ENCODE assay signal across 8 mouse cellular contexts in the genomic region with DNA sequence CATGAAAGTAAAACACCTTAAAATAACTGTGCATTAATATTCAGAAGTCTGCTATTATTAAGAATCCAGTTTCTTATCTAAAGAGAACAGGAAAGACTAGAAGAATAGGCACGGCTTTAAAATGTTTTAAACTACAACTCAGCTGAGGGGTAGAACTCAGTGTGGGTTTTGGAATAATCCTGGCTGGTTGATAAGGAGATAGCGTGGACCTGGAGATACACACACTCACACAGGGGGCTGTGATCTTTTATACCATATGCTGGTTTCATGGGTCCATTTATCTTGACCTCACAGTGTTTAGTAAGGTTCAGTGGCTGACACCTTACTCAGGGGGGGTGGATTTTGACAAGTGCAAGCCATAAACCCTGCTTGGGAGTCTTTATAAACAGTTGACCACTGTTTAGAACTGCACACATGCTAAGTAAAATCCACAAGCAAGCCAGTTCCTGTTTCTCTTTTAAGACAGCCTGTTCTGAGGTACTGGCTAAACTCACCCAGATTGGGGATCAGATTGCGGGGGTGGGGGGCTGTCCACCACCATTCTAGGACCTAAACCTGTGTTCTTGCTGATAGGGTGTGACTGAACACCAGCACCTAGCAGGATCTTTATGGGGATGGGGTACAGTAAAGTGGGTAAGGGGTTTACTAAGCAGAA. TPM values are rescaled to one million over a fixed set of nuclear protein-coding genes. Genes with fewer than 3 reads are reported as not detected.
DNase-seq lines count a peak whose midpoint lies in the region; ATAC-seq and TF ChIP-seq lines count a peak whose summit lies in the region.

No protein-coding gene starts in this region.

- no peak for DNase-seq in lung, postnatal 4 days
- no peak for DNase-seq in limb, embryonic 14.5 days (ENCODE audit: low spot score)
- no peak for DNase-seq in cerebellum, adult 11 months
- no peak for DNase-seq in layer of hippocampus, adult 11-12 months (ENCODE audit: low spot score)
- DNase-seq in spleen, postnatal 14 days (ENCODE audit: low spot score in 2 of 2): no peak

- H3K9ac ChIP-seq in lung, embryonic 16.5 days (ENCODE audit: low read length): peak overlapping the region; percentile 97
- H3K9ac ChIP-seq in embryonic facial prominence, embryonic 15.5 days: peak overlapping the region; percentile 87
- peak overlapping the region; percentile 87 for H3K9ac ChIP-seq in limb, embryonic 14.5 days (ENCODE audit: low read depth, low read length, severe bottlenecking)

- no peak for ATAC-seq in lung, embryonic 16.5 days (ENCODE audit: low read depth)
- no peak for ATAC-seq in embryonic facial prominence, embryonic 15.5 days (ENCODE audit: insufficient number of reproducible peaks, low FRiP score, low TSS enrichment, low read depth)
- ATAC-seq in limb, embryonic 14.5 days (ENCODE audit: low FRiP score, low read depth): no peak

- no peaks in the 10 kb centered on the region for H3K27me3 ChIP-seq in lung, embryonic 16.5 days (ENCODE audit: control insufficient read depth, insufficient read depth, low read depth, low read length)
- H3K27me3 ChIP-seq in embryonic facial prominence, embryonic 15.5 days: no peaks in the 10 kb centered on the region
- H3K27me3 ChIP-seq in limb, embryonic 14.5 days (ENCODE audit: control insufficient read depth, insufficient read depth, low read length): no peaks in the 10 kb centered on the region

- H3K36me3 ChIP-seq in lung, embryonic 16.5 days (ENCODE audit: control insufficient read depth, insufficient read depth, low read length): no peaks in the 10 kb centered on the region
- 0 out of 2 replicates have a peak, but pooled peaks cover 16% of the 10 kb centered on the region for H3K36me3 ChIP-seq in embryonic facial prominence, embryonic 15.5 days
- peaks cover 18% of the 10 kb centered on the region for H3K36me3 ChIP-seq in limb, embryonic 14.5 days (ENCODE audit: control insufficient read depth, insufficient read depth, low read length)

- peaks cover 18% of the 10 kb centered on the region for H3K4me1 ChIP-seq in lung, embryonic 16.5 days (replicated peaks; ENCODE audit: control insufficient read depth, insufficient read depth, low read length)
- peaks cover 19% of the 10 kb centered on the region for H3K4me1 ChIP-seq in embryonic facial prominence, embryonic 15.5 days
- peaks cover 6% of the 10 kb centered on the region; the same call in 1 of the 2 replicates for H3K4me1 ChIP-seq in limb, embryonic 14.5 days (ENCODE audit: control insufficient read depth, insufficient read depth, low read length)
- H3K4me1 ChIP-seq in olfactory bulb, adult 2 months (ENCODE audit: control insufficient read depth, insufficient read depth, low read length): peaks cover 15% of the 10 kb centered on the region

- peak overlapping the region; percentile 88 for H3K4me2 ChIP-seq in lung, embryonic 16.5 days (ENCODE audit: low read depth, low read length)
- peak overlapping the region; percentile 76 for H3K4me2 ChIP-seq in embryonic facial prominence, embryonic 15.5 days (replicated peaks)
- peak overlapping the region; percentile 89 for H3K4me2 ChIP-seq in limb, embryonic 14.5 days (replicated peaks; ENCODE audit: low read depth, low read length, severe bottlenecking)

- TF ChIP-seq CTCF in olfactory bulb, adult 2 months (IDR thresholded peaks at IDR 0.05; ENCODE audit: insufficient read depth, low read depth, low read length): no peak

- H3K27ac ChIP-seq in lung, embryonic 16.5 days (ENCODE audit: low read length): peak overlapping the region; percentile 70
- peak overlapping the region; percentile 78; the same call in 1 of the 2 replicates for H3K27ac ChIP-seq in embryonic facial prominence, embryonic 15.5 days (replicated peaks)
- 0 out of 2 replicates have a peak overlapping the region, but pooled peaks have one; percentile 58 for H3K27ac ChIP-seq in limb, embryonic 14.5 days (replicated peaks; ENCODE audit: low read depth, low read length)
- no peak overlapping the region for H3K27ac ChIP-seq in olfactory bulb, adult 2 months (ENCODE audit: insufficient read depth, low read depth, low read length)

- peak overlapping the region; percentile 90 for H3K4me3 ChIP-seq in lung, embryonic 16.5 days (ENCODE audit: low read length)
- H3K4me3 ChIP-seq in embryonic facial prominence, embryonic 15.5 days (replicated peaks): peak overlapping the region; percentile 97
- H3K4me3 ChIP-seq in limb, embryonic 14.5 days (replicated peaks; ENCODE audit: low read length): peak overlapping the region; percentile 97
- H3K4me3 ChIP-seq in olfactory bulb, adult 2 months (ENCODE audit: insufficient read depth, low read depth, low read length): peak overlapping the region; percentile 74

- H3K9me3 ChIP-seq in lung, embryonic 16.5 days (ENCODE audit: control insufficient read depth, low read length): no peaks in the 10 kb centered on the region
- no peaks in the 10 kb centered on the region for H3K9me3 ChIP-seq in embryonic facial prominence, embryonic 15.5 days (replicated peaks)
- H3K9me3 ChIP-seq in limb, embryonic 14.5 days (ENCODE audit: control insufficient read depth, low read length): no peaks in the 10 kb centered on the region

- WGBS in lung, embryonic 16.5 days: 34% methylated on average over 3 of the region's 3 CpGs
- 55% methylated on average over 3 of the region's 3 CpGs for WGBS in embryonic facial prominence, embryonic 15.5 days
- WGBS in limb, embryonic 14.5 days: 49% methylated on average over 3 of the region's 3 CpGs
- WGBS in olfactory bulb, adult 2 months: 41% methylated on average over 3 of the region's 3 CpGs

- no peak for TF ChIP-seq POLR2A in limb, embryonic 14.5 days (IDR thresholded peaks at IDR 0.05; ENCODE audit: borderline replicate concordance, extremely low read depth, insufficient read depth, insufficient read length)
- no peak for TF ChIP-seq POLR2A in olfactory bulb, adult 2 months (IDR thresholded peaks at IDR 0.05; ENCODE audit: insufficient read depth, low read depth, low read length)

RNA-seq across cellular contexts. Expression of gene Dnajc16, which starts 1.0 kb away (rescaled TPM):
- 4.3 and 4.7 TPM in 2 replicates for polyA plus RNA-seq in lung, embryonic 16.5 days (2015; fragmentation: Nextera tagmentation; extraction: Ambion mirVana)
- 4.8 and 5.0 TPM in 2 replicates for polyA plus RNA-seq in embryonic facial prominence, embryonic 15.5 days (2015; fragmentation: Nextera tagmentation; extraction: Ambion mirVana)
- 11.9 and 12.4 TPM in 2 replicates for polyA plus RNA-seq in limb, embryonic 14.5 days (2012; rRNA removed)
- polyA plus RNA-seq in limb, embryonic 14.5 days (2014; fragmentation: Nextera tagmentation; extraction: Ambion mirVana): 2.8 and 3.2 TPM in 2 replicates
- polyA plus RNA-seq in olfactory bulb, adult 2 months (2012; ENCODE audit: insufficient read depth, insufficient read length, low replicate concordance, missing spikeins): not detected in 2 replicates

RNA-seq across cellular contexts. Expression of gene Casp9, which starts 3.7 kb away (rescaled TPM):
- polyA plus RNA-seq in lung, embryonic 16.5 days (2015; fragmentation: Nextera tagmentation; extraction: Ambion mirVana): 23.9 and 24.6 TPM in 2 replicates
- 14.4 and 16.9 TPM in 2 replicates for polyA plus RNA-seq in embryonic facial prominence, embryonic 15.5 days (2015; fragmentation: Nextera tagmentation; extraction: Ambion mirVana)
- polyA plus RNA-seq in limb, embryonic 14.5 days (2012; rRNA removed): 20.4 and 24.8 TPM in 2 replicates
- 11.2 and 13.8 TPM in 2 replicates for polyA plus RNA-seq in limb, embryonic 14.5 days (2014; fragmentation: Nextera tagmentation; extraction: Ambion mirVana)
- polyA plus RNA-seq in olfactory bulb, adult 2 months (2012; ENCODE audit: insufficient read depth, insufficient read length, low replicate concordance, missing spikeins): not detected in 2 replicates

RNA-seq across cellular contexts. Expression of gene Cela2a, which starts 36.3 kb away (rescaled TPM):
- not detected in 2 replicates for polyA plus RNA-seq in lung, embryonic 16.5 days (2015; fragmentation: Nextera tagmentation; extraction: Ambion mirVana)
- not detected in 2 replicates for polyA plus RNA-seq in embryonic facial prominence, embryonic 15.5 days (2015; fragmentation: Nextera tagmentation; extraction: Ambion mirVana)
- polyA plus RNA-seq in limb, embryonic 14.5 days (2012; rRNA removed): 0.19 and 0.47 TPM in 2 replicates
- not detected in 2 replicates for polyA plus RNA-seq in limb, embryonic 14.5 days (2014; fragmentation: Nextera tagmentation; extraction: Ambion mirVana)
- polyA plus RNA-seq in olfactory bulb, adult 2 months (2012; ENCODE audit: insufficient read depth, insufficient read length, low replicate concordance, missing spikeins): not detected in 2 replicates

RNA-seq across cellular contexts. Expression of gene Agmat, which starts 43.2 kb away (rescaled TPM):
- polyA plus RNA-seq in lung, embryonic 16.5 days (2015; fragmentation: Nextera tagmentation; extraction: Ambion mirVana): 0.21 and 1.4 TPM in 2 replicates
- polyA plus RNA-seq in embryonic facial prominence, embryonic 15.5 days (2015; fragmentation: Nextera tagmentation; extraction: Ambion mirVana): 0.32 and 0.33 TPM in 2 replicates
- polyA plus RNA-seq in limb, embryonic 14.5 days (2012; rRNA removed): 0.21 TPM in 1 of 2 replicates, not detected in the other
- polyA plus RNA-seq in limb, embryonic 14.5 days (2014; fragmentation: Nextera tagmentation; extraction: Ambion mirVana): not detected in 2 replicates
- not detected in 2 replicates for polyA plus RNA-seq in olfactory bulb, adult 2 months (2012; ENCODE audit: insufficient read depth, insufficient read length, low replicate concordance, missing spikeins)

RNA-seq across cellular contexts. Expression of gene Ctrc, which starts 56.5 kb away (rescaled TPM):
- polyA plus RNA-seq in lung, embryonic 16.5 days (2015; fragmentation: Nextera tagmentation; extraction: Ambion mirVana): not detected in 2 replicates
- polyA plus RNA-seq in embryonic facial prominence, embryonic 15.5 days (2015; fragmentation: Nextera tagmentation; extraction: Ambion mirVana): not detected in 2 replicates
- polyA plus RNA-seq in limb, embryonic 14.5 days (2012; rRNA removed): 0.08 TPM in 1 of 2 replicates, not detected in the other
- not detected in 2 replicates for polyA plus RNA-seq in limb, embryonic 14.5 days (2014; fragmentation: Nextera tagmentation; extraction: Ambion mirVana)
- polyA plus RNA-seq in olfactory bulb, adult 2 months (2012; ENCODE audit: insufficient read depth, insufficient read length, low replicate concordance, missing spikeins): not detected in 2 replicates

Comparison
In these comparisons a context has a peak if more than half of its experiments do, and no peak if none do; other contexts are left out.
1. RNA of gene Casp9, which starts 3.7 kb away (polyA plus RNA-seq): 23.9 to 24.6 TPM in lung, embryonic 16.5 days, 11.2 to 24.8 TPM in limb, embryonic 14.5 days and 14.4 to 16.9 TPM in embryonic facial prominence, embryonic 15.5 days; not detected in olfactory bulb, adult 2 months; every median in the first group is over 10 times any median in the second.
2. Peak in every context shown above with its lines, with median percentiles within 50 percentile points of each other: H3K4me2 ChIP-seq, H3K4me3 ChIP-seq and H3K9ac ChIP-seq.